Mouse (Mus musculus) right cerebral cortex, postnatal 36 days (tissue): ENCODE measurements at regions not wholly inside any gene's neighbourhood (a gene's known extent, or its start where the extent isn't known, plus 50 kb on each side); places are given as distances from the start of the nearest gene placed in this dataset.
A peak's percentile ranks its signal among the peaks of the same experiment; 100 is the strongest.

Experiments used
- DNase-seq, 2 experiments: peaks; one replicate each; pipeline ENCODE4 v3.0.0; 2022; ENCODE audit warnings: low spot score in 2 of 2, mixed read lengths in 1 of 2

- DNase-seq: no peak
These were observed 482.9 kb downstream of the Lmo4 start for GRCm38 (mm10) chr3:143722082-143722481.

DNA sequence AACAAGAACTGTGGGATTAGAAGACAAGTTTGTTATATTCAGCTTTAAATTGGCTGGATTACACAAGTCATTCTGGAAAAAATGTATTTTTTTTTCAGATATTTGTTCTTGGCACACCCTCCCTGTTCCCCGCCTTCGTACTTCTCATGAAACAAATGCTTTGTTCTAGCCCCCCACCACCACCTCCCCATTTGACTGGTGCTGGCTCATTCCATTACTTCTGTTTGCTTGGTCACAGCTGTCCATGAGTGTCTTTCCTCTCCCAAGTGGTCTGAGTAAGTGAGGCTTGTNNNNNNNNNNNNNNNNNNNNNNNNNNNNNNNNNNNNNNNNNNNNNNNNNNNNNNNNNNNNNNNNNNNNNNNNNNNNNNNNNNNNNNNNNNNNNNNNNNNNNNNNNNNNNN, 491.8 kb downstream of the Lmo4 start:
- DNase-seq: no peak

DNA sequence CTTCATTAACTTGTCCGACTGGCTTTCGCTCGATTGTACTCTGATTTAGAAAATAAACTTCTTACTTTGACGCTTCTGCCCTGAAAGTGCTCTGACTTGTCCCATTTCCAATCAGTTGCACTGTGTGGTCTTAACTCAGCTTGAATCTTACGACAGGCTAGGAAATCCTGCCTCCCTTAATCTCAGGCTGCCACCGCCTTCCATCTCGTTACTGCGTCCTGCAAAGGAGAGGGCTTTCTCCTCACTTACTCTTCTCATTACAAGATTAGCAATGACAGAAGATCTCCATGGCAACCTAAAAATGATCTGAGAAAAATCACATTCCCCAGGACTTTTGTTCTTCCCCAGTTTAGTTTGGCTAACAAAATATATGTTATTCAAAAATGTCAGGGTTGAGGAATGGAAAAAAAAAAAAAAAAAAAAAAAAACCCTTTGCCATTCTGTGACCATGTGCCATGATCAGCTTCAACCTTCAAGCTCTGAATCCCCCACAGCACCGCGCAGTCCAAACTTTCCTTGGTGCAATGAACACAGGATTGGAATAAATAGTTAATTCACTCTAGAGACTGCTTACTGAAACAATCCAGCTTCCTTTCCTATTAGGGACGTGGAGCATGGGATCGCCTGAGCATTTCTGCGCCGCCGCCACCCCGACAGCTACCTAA, 494.1 kb downstream of the Lmo4 start:
- DNase-seq: no peak

- DNase-seq: no peak
These were observed 498.3 kb downstream of the Lmo4 start for GRCm38 (mm10) chr3:143706679-143707078.

DNA sequence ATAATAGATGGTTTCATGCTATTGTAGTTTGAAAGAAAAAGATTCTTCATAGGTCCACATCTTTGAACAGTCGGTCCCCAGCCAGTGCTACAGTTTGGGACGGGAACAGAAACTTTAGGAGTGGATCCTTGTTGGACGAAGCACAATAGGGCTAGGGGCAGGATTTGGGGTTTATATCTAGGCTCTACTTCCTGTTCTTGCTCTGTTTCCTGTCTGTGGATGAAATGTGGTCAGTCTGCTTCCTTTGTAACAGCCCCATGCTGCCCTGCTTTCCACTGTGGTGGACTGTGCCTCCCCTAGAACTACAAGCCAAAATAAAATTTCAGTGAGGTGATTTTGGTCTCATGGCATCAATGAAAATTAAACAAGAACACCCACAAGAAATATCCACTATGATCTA, 510.2 kb downstream of the Lmo4 start:
- DNase-seq: no peak

DNA sequence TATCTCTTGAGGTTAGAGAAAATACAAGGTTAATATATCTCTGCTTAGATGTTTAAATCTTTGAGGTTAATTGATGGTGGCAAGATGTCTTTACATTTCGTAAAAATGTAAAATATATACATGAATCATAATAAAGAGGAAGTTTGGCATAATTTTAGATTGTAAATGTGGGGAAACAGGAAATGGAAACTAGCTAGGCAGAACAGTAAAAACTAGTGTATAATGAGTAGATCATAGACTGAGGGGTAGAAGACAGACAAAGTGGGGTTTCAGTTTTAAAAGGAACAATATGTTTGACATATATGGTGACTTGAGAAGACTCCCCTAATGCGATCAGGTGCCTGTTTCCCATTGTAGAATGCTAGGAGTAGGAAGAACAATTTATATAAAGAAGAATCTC, 519.3 kb downstream of the Lmo4 start:
- no peak for DNase-seq

GRCm38 (mm10) chr3:143678186-143678585, 526.8 kb downstream of the Lmo4 start:
- DNase-seq: no peak

GRCm38 (mm10) chr3:143674855-143675254, 530.2 kb downstream of the Lmo4 start:
- no peak for DNase-seq

- no peak for DNase-seq
These were observed 530.6 kb downstream of the Lmo4 start for GRCm38 (mm10) chr3:143674446-143674845.

DNA sequence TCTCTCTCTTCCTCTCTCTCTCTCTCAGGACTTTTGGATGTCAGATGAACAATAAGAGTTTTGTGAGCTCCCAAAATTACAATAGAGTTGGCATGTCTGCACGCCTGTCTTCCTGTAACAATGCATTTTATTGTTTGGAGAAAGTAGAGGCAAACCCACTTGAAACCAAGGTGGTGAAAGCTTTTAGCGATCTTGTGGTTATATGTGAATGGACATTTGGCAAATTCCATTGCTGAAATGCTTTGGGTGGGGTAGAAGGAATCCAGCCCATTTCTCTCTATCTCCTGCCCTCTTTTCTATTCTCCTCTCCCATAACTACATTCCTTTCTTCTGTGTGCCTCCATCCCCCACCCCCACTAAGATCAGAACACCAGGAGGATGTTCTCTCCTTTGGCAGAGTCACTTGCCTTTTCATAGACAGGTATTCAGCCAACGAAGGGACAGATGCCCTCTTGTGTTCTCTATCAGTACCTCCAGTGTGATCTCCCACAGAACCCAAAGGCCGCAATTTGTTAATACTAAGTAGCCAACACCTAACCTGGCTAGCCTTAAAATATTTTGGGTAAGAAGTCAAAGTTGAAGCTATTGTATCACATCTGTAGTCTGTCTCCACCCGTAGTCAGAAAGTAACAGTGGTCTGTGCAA, 542.9 kb downstream of the Lmo4 start:
- no peak for DNase-seq

DNA sequence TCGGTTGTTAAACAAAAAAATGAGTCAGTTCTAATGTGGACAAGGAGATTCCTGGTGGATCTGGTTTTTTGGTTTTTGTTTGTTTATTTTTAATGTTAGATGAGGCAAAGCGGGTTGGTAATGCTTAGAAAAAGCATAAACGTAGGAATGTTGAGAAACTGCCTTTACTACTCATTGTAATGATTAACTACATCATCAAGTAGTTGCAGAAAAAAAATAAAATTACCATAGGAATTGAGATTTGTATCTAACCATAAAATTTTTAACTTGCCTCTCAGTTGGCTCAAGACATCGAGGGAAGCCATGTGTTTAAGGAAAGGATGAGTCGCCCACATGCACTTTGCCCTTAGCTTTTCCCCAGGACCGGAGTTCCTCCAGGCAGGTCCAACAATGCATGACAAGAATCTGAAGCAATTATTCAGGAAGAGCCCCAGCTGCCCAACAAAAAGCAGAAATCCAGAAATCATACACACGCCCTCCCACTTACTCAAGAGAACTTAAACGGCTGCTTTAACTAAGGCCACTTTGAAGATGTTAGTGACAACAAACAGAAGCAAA, 545.5 kb downstream of the Lmo4 start:
- no peak for DNase-seq

DNA sequence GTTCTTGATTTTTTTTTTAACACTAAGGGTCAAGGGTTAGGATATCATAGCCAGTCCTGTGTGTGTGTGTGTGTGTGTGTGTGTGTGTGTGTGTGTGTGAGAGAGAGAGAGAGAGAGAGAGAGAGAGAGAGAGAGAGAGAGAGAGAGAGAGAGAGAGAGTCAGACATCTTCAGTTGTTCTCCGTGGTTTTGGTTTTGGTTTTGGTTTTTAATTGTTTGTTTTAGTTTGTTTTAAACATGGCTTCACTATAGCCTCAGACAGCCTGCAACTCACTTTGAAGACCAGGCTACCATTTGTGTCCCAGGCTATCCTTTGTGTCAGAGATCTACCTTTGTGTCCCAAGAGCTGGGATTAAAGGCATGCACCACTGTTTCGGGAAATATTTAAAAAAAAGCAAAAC, 557.8 kb downstream of the Lmo4 start:
- no peak for DNase-seq

DNA sequence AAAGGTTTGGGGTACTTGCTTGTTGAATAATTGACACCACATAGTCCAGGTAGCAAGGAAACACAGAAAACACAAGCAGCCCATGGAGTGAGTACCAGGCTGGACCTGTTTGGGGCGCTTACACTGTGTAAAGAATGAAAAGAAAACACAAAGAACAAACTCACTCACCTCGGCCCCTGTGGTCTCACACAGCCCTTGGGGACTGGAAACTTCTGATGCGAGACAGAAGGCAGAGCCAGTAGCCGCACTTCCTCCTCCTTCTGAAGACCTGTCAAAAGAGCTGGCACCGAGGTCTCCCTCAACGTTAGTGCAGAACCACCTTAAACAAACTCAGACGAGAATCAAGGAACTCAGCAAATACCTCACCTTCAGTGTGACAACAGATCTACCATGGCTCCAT, 558.2 kb downstream of the Lmo4 start:
- DNase-seq: no peak

GRCm38 (mm10) chr3:143633036-143633435, 572.0 kb downstream of the Lmo4 start:
- no peak for DNase-seq

DNA sequence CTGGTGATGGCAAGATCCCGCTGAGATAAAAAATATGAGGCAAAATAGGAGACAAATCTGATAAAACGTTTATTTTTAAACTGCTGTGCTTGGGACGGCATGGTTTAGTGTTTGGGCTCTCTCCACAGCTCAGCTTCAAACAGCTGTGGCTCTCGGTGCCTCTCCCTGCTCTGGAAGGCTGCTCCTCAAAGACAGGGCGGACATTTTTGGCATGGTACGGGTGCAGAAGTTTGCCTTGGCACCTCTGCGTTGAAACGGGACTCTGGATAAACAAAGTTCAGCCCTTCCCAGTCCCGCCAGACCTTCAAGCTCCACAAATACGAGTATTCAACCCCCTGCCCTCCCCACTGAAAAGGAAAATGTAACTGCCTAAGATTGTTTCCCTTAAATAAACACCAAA, 573.8 kb downstream of the Lmo4 start:
- DNase-seq: no peak

GRCm38 (mm10) chr3:143624906-143625305, 580.1 kb downstream of the Lmo4 start:
- no peak for DNase-seq

DNA sequence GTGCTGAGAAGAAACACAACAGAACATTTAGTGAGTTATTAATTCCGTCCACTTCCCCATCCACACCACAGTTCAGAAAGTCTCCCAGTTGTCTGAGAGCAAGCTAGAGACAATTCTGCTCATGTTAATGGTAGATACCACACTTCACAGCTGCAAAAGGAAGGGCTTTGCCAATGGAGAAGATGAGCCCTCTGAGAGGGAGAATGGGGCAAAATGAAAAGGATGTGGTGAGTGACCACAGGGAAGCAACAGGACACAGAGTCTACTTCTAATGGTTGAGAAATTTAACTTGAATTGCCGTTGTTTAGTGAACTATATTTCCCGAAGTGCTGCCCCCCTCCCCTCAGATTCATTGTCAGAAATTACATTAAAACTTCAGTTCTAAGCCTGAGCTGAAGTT, 582.7 kb downstream of the Lmo4 start:
- DNase-seq: no peak

DNA sequence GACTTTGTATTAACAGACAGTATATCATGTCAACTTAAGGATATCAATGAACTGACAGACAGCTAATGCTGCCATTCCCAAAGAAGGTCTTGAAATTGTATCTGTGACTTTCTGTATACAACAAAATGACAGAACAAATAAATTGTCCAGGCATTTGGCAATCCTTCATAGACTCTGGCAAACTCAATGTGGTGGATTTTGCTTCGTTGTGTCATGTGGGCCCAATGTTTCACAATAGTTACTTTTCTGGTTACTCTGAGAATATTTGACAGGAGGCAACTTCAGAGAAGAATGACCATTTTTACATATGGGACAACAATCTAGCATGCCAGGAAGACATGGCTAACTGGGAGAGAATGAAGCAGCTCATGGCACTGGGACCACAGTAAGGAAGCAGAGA, 585.9 kb downstream of the Lmo4 start:
- no peak for DNase-seq

DNA sequence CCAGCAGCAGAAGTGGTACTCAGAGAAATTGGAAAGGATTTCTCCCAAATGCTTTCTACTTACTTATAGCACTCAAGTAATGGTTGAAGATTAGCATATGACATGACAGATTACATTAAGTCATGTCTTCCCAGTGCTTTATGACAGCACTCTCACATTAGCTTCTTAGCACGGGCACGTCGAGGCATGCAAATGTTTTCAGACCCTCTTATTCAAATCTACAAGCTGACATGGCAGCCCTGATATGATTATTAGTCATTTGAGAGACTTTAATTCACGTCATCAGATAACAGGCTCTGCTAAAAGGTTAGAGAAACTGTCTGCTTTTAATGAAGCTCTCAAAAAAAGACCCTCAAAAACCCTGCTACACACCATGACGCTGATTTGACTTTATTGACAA, 590.1 kb downstream of the Lmo4 start:
- DNase-seq: no peak

DNA sequence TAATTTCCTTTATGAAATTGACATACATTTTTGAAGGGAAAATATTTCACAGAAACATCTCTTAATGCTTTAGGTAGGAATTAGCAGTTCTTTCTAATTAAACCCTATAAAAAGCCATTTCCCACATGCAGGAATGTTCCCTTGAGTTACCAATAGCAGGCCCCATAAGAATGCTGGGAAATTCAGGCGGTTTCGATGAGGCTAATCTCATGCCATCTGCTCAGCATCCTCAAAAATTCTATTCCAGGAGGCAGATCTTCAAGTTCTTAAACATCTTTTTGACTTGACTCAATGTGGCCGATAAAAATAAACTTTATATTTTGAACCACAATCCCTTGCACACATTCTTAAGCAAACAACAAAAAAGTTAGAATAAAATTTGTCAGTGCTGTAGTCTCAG, 591.0 kb downstream of the Lmo4 start:
- peak in 1 of 2 experiments; percentile 34 for DNase-seq

DNA sequence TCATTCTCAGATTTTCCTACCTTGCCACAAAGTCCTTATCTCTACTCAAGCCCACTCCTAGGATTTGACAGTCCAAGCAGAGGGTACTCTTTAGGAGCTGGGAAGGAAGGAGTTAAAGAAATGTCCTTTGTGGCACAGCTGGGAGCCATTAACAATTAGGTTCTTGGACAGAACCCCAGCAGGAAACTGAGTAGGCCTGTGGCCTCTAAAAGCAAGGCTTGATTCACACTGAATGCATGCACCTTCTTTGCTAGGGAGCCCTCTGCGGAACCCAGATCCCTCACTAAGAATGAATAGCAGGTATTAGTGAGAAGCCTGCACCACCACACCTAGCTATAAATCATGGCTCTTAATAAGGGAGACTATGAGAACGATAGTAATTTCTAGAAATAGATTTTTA, 595.3 kb downstream of the Lmo4 start:
- no peak for DNase-seq

DNA sequence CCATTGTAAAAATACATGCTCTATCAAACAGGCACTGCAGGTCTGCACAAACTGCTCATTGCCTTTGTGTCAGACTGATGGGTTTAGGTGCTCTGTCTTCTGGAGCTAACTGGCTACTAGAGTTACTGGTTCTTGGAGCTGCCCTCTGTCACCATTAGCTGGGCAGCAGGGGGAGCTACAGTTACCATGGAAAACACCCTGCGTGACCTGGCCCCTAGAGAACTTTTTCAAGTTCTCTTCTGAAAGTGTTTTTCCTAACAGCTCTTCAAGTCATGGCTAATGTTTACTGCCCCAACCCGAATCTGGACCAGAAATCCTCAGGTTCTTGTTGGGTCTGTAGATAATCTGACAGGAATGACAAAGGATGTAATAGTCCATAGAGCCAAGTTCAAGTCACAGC, 605.9 kb downstream of the Lmo4 start:
- DNase-seq: no peak

DNA sequence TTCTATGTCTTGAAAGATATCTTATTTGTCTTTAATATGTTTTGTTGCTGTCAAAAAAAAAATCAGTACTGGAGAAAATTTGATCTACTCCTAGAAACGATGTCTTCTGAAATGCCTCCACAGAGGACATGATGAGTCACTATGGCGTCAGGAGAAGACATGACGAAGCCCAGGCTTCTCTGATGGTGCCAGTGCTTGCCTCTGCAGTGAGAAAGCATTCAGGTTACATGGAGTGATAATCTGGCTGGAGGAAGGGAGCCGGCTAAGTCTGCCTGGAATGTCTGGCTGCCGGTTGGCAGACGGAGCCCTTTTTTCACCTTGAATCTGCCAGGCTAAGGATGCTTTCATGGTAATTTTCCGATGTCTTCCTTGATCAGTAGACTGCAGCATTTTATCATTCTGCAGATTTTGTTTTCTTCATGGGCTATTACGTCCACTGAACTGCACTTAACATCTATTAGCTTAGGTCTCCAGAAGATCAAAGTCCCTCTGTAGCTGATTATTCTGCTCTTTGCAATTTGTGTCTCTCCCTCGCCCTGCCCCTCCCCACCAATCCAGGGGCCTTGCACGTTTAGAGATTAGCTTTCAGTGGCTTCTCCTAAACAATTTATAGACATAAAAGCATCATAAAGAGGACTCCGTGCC, 607.9 kb downstream of the Lmo4 start:
- DNase-seq: no peak
